Mouse (Mus musculus) lung, postnatal 10 days (tissue): ENCODE results near the gene Cpne5.
"Not testable (repeated sequence)": the region's sequence is repeated elsewhere in the genome, so short reads cannot be mapped to it uniquely, and the experiment has no call there.

Source experiments
- DNase-seq: peaks from one replicate; pipeline ENCODE4 v3.0.0; 2021

The Cpne5 gene

GRCm38 (mm10) chr17:29237772-29238420 lies at the start of gene Cpne5:
TSS of gene Cpne5 (minus strand) at chr17:29238167.
- peak; percentile 40 for DNase-seq

- no peak for DNase-seq
These were observed 44.4 kb upstream of the Cpne5 start for GRCm38 (mm10) chr17:29282216-29282952.

- no peak for DNase-seq
These were observed 43.6 kb upstream of the Cpne5 start for GRCm38 (mm10) chr17:29281541-29281940.

GRCm38 (mm10) chr17:29280422-29280821 lies 42.5 kb upstream of the Cpne5 start:
- DNase-seq: no peak

- DNase-seq: peak; percentile 57
These were observed 35.9 kb upstream of the Cpne5 start for GRCm38 (mm10) chr17:29273889-29274288.

GRCm38 (mm10) chr17:29273156-29273555 lies 35.2 kb upstream of the Cpne5 start:
- DNase-seq: no peak

GRCm38 (mm10) chr17:29270148-29270698 lies 32.3 kb upstream of the Cpne5 start:
- no peak for DNase-seq

- DNase-seq: no peak
These were observed 31.4 kb upstream of the Cpne5 start for GRCm38 (mm10) chr17:29269349-29269706.

GRCm38 (mm10) chr17:29268682-29269348 lies 30.8 kb upstream of the Cpne5 start, which contains the start of gene BC004004:
TSS of gene BC004004 (plus strand) at chr17:29268788.
- peak; percentile 97 for DNase-seq

GRCm38 (mm10) chr17:29267931-29268681 lies 30.1 kb upstream of the Cpne5 start:
- DNase-seq: peak; percentile 48

- not testable (repeated sequence) for DNase-seq
These were observed 29.1 kb upstream of the Cpne5 start for GRCm38 (mm10) chr17:29267040-29267439.

- DNase-seq: no peak
These were observed 26.8 kb upstream of the Cpne5 start for GRCm38 (mm10) chr17:29264760-29265159.

- peak; percentile 87 for DNase-seq
These were observed 26.1 kb upstream of the Cpne5 start, which contains the start of gene Ppil1 for GRCm38 (mm10) chr17:29263840-29264633. TSS of gene Ppil1 (minus strand) at chr17:29264186.

- DNase-seq: no peak
These were observed 25.4 kb upstream of the Cpne5 start for GRCm38 (mm10) chr17:29263417-29263816.

GRCm38 (mm10) chr17:29262259-29262649 lies 24.3 kb upstream of the Cpne5 start:
- no peak for DNase-seq

GRCm38 (mm10) chr17:29261603-29262258 lies 23.8 kb upstream of the Cpne5 start:
- DNase-seq: no peak

- DNase-seq: no peak
These were observed 22.5 kb upstream of the Cpne5 start for GRCm38 (mm10) chr17:29260501-29260900.

- peak; percentile 86 for DNase-seq
These were observed 21.5 kb upstream of the Cpne5 start for GRCm38 (mm10) chr17:29259489-29259888.

- DNase-seq: no peak
These were observed 21.0 kb upstream of the Cpne5 start for GRCm38 (mm10) chr17:29258921-29259320.

GRCm38 (mm10) chr17:29258025-29258558 lies 20.1 kb upstream of the Cpne5 start:
- no peak for DNase-seq

GRCm38 (mm10) chr17:29257001-29257511 lies 19.1 kb upstream of the Cpne5 start:
- no peak for DNase-seq
